Mouse (Mus musculus): Measurements from ENCODE around the gene Fkbp7. TPM values are rescaled to one million over a fixed set of nuclear protein-coding genes. Genes with fewer than 3 reads are reported as not detected.

Fkbp7 gene
- polyA plus RNA-seq, 1 experiment = not detected

- 6% methylated on average over 50 of the region's 52 CpGs for WGBS
- Histone ChIP-seq H3K4me1 (ENCODE audit: control insufficient read depth, insufficient read depth, low read length) (no peaks in the 10 kb centered on the region; the same call in 1 of the 2 replicates), H3K4me3 (ENCODE audit: insufficient read depth, low read depth, low read length) (peak within 1 kb of the TSS; percentile 95), H3K27ac (ENCODE audit: insufficient read depth, low read depth, low read length) (peak within 1 kb of the TSS; percentile 62; the same call in 1 of the 2 replicates)
- TF ChIP-seq POLR2A (IDR thresholded peaks at IDR 0.05; ENCODE audit: insufficient read depth, low read depth, low read length) (peak; percentile 75), CTCF (IDR thresholded peaks at IDR 0.05; ENCODE audit: insufficient read depth, low read depth, low read length) (no peak)
These were observed 2.0 kb upstream of the Fkbp7 start, which contains the start of gene Plekha3 for GRCm38 (mm10) chr2:76674725-76675427. Gene Plekha3, plus strand, starts transcription at chr2:76675281.

GRCm38 (mm10) chr2:76673472-76674081 lies 661 bp upstream of the Fkbp7 start:
- no peak overlapping the region for H3K4me3 ChIP-seq (ENCODE audit: insufficient read depth, low read depth, low read length)
- TF ChIP-seq POLR2A (IDR thresholded peaks at IDR 0.05; ENCODE audit: insufficient read depth, low read depth, low read length) = no peak
- no peak for TF ChIP-seq CTCF (IDR thresholded peaks at IDR 0.05; ENCODE audit: insufficient read depth, low read depth, low read length)
- no peaks in the 10 kb centered on the region; the same call in 1 of the 2 replicates for H3K4me1 ChIP-seq (ENCODE audit: control insufficient read depth, insufficient read depth, low read length)
- 39% methylated on average over 7 of the region's 7 CpGs for WGBS
- H3K27ac ChIP-seq (ENCODE audit: insufficient read depth, low read depth, low read length) = no peak overlapping the region

- Histone ChIP-seq H3K4me3 (ENCODE audit: insufficient read depth, low read depth, low read length) (peak overlapping the region; percentile 40), H3K27ac (ENCODE audit: insufficient read depth, low read depth, low read length) (0 out of 2 replicates have a peak overlapping the region, but pooled peaks have one; percentile 3), H3K4me1 (ENCODE audit: control insufficient read depth, insufficient read depth, low read length) (no peaks in the 10 kb centered on the region; the same call in 1 of the 2 replicates)
- TF ChIP-seq POLR2A (IDR thresholded peaks at IDR 0.05; ENCODE audit: insufficient read depth, low read depth, low read length) (no peak), CTCF (IDR thresholded peaks at IDR 0.05; ENCODE audit: insufficient read depth, low read depth, low read length) (no peak)
- 10% methylated on average over 9 of the region's 9 CpGs for WGBS
These were observed 676 bp downstream of the Fkbp7 start for GRCm38 (mm10) chr2:76672134-76672745.

GRCm38 (mm10) chr2:76671641-76672040 lies 1.3 kb downstream of the Fkbp7 start:
- Histone ChIP-seq H3K27ac (ENCODE audit: insufficient read depth, low read depth, low read length) (no peak overlapping the region), H3K4me1 (ENCODE audit: control insufficient read depth, insufficient read depth, low read length) (no peaks in the 10 kb centered on the region; the same call in 1 of the 2 replicates), H3K4me3 (ENCODE audit: insufficient read depth, low read depth, low read length) (no peak overlapping the region)
- TF ChIP-seq CTCF (IDR thresholded peaks at IDR 0.05; ENCODE audit: insufficient read depth, low read depth, low read length) (no peak), POLR2A (IDR thresholded peaks at IDR 0.05; ENCODE audit: insufficient read depth, low read depth, low read length) (no peak)
- 83% methylated on average over 6 of the region's 6 CpGs for WGBS

GRCm38 (mm10) chr2:76667200-76667599 lies 5.7 kb downstream of the Fkbp7 start:
- 53% methylated on average over 5 of the region's 5 CpGs for WGBS
- no peaks in the 10 kb centered on the region for H3K4me1 ChIP-seq (ENCODE audit: control insufficient read depth, insufficient read depth, low read length)
- no peak overlapping the region for H3K27ac ChIP-seq (ENCODE audit: insufficient read depth, low read depth, low read length)
- no peak for TF ChIP-seq CTCF (IDR thresholded peaks at IDR 0.05; ENCODE audit: insufficient read depth, low read depth, low read length)
- no peak for TF ChIP-seq POLR2A (IDR thresholded peaks at IDR 0.05; ENCODE audit: insufficient read depth, low read depth, low read length)
- no peak overlapping the region for H3K4me3 ChIP-seq (ENCODE audit: insufficient read depth, low read depth, low read length)

GRCm38 (mm10) chr2:76665531-76665930 lies 7.4 kb downstream of the Fkbp7 start:
- H3K27ac ChIP-seq (ENCODE audit: insufficient read depth, low read depth, low read length) = no peak overlapping the region
- TF ChIP-seq POLR2A (IDR thresholded peaks at IDR 0.05; ENCODE audit: insufficient read depth, low read depth, low read length) (no peak), CTCF (IDR thresholded peaks at IDR 0.05; ENCODE audit: insufficient read depth, low read depth, low read length) (no peak)
- 98% methylated on average over 7 of the region's 7 CpGs for WGBS
- H3K4me3 ChIP-seq (ENCODE audit: insufficient read depth, low read depth, low read length) = no peak overlapping the region
- H3K4me1 ChIP-seq (ENCODE audit: control insufficient read depth, insufficient read depth, low read length) = no peaks in the 10 kb centered on the region

- no peak overlapping the region for H3K4me3 ChIP-seq (ENCODE audit: insufficient read depth, low read depth, low read length)
- H3K4me1 ChIP-seq (ENCODE audit: control insufficient read depth, insufficient read depth, low read length) = no peaks in the 10 kb centered on the region
- no peak overlapping the region for H3K27ac ChIP-seq (ENCODE audit: insufficient read depth, low read depth, low read length)
- 23% methylated on average over 8 of the region's 8 CpGs for WGBS
- TF ChIP-seq POLR2A (IDR thresholded peaks at IDR 0.05; ENCODE audit: insufficient read depth, low read depth, low read length) = no peak
- no peak for TF ChIP-seq CTCF (IDR thresholded peaks at IDR 0.05; ENCODE audit: insufficient read depth, low read depth, low read length)
These were observed 13.5 kb downstream of the Fkbp7 start for GRCm38 (mm10) chr2:76659419-76659818.

GRCm38 (mm10) chr2:76658551-76658950 lies 14.4 kb downstream of the Fkbp7 start:
- Histone ChIP-seq H3K27ac (ENCODE audit: insufficient read depth, low read depth, low read length) (no peak overlapping the region), H3K4me1 (ENCODE audit: control insufficient read depth, insufficient read depth, low read length) (no peaks in the 10 kb centered on the region), H3K4me3 (ENCODE audit: insufficient read depth, low read depth, low read length) (no peak overlapping the region)
- no peak for TF ChIP-seq POLR2A (IDR thresholded peaks at IDR 0.05; ENCODE audit: insufficient read depth, low read depth, low read length)
- TF ChIP-seq CTCF (IDR thresholded peaks at IDR 0.05; ENCODE audit: insufficient read depth, low read depth, low read length) = no peak
- WGBS = 85% methylated on average over 13 of the region's 13 CpGs

GRCm38 (mm10) chr2:76655982-76656381 lies 16.9 kb downstream of the Fkbp7 start:
- 16% methylated on average over 1 of the region's 1 CpGs for WGBS
- TF ChIP-seq CTCF (IDR thresholded peaks at IDR 0.05; ENCODE audit: insufficient read depth, low read depth, low read length) = no peak
- TF ChIP-seq POLR2A (IDR thresholded peaks at IDR 0.05; ENCODE audit: insufficient read depth, low read depth, low read length) = no peak

More at GRCm38 (mm10) chr2:76655982-76656381, 16.9 kb downstream of the Fkbp7 start:
- Histone ChIP-seq H3K4me3 (ENCODE audit: insufficient read depth, low read depth, low read length) (no peak overlapping the region), H3K27ac (ENCODE audit: insufficient read depth, low read depth, low read length) (no peak overlapping the region), H3K4me1 (ENCODE audit: control insufficient read depth, insufficient read depth, low read length) (no peaks in the 10 kb centered on the region)

Data from olfactory bulb, adult 2 months (tissue).